Mouse (Mus musculus) brain, embryonic 14.5 days (tissue): ENCODE data around the gene Megf11. TPM values are rescaled to one million over a fixed set of nuclear protein-coding genes. Genes with fewer than 3 reads are reported as not detected.
A peak's percentile ranks its signal among the peaks of the same experiment; 100 is the strongest.

Experiments
- DNase-seq: peaks from one replicate; pipeline ENCODE4 v3.0.0-alpha.2; 2011; ENCODE audit warnings: low read depth
- CTCF ChIP-seq: fragments of 200-500 bp; IDR thresholded peaks from 2 replicates; pipeline ENCODE4 v1.5.1; 2012; ENCODE audit warnings: inconsistent platforms, mild to moderate bottlenecking, moderate library complexity, borderline replicate concordance; ENCODE audit not compliant: insufficient read depth, insufficient read length; ENCODE audit errors: extremely low read depth
- POLR2A ChIP-seq: fragments of 200-500 bp; IDR thresholded peaks from 2 replicates; pipeline ENCODE4 v1.6.1; 2012; ENCODE audit warnings: mild to moderate bottlenecking, inconsistent platforms, borderline replicate concordance; ENCODE audit not compliant: poor library complexity, insufficient read depth, insufficient read length, severe bottlenecking; ENCODE audit errors: extremely low read depth
- polyA plus RNA-seq: library from polyadenylated mRNA; depleted of rRNA; stranded (reverse); fragments of >200 nt; gene quantifications from 2 replicates; pipeline ENCODE4 v1.2.3, GENCODE M21; 2012

Megf11 gene
- polyA plus RNA-seq, 1 experiment: 16.5 TPM

GRCm38 (mm10) chr9:64514826-64515225 lies 129.4 kb downstream of the Megf11 start:
- TF ChIP-seq POLR2A (no peak), CTCF (no peak)
- DNase-seq: peak; percentile 75

DNA sequence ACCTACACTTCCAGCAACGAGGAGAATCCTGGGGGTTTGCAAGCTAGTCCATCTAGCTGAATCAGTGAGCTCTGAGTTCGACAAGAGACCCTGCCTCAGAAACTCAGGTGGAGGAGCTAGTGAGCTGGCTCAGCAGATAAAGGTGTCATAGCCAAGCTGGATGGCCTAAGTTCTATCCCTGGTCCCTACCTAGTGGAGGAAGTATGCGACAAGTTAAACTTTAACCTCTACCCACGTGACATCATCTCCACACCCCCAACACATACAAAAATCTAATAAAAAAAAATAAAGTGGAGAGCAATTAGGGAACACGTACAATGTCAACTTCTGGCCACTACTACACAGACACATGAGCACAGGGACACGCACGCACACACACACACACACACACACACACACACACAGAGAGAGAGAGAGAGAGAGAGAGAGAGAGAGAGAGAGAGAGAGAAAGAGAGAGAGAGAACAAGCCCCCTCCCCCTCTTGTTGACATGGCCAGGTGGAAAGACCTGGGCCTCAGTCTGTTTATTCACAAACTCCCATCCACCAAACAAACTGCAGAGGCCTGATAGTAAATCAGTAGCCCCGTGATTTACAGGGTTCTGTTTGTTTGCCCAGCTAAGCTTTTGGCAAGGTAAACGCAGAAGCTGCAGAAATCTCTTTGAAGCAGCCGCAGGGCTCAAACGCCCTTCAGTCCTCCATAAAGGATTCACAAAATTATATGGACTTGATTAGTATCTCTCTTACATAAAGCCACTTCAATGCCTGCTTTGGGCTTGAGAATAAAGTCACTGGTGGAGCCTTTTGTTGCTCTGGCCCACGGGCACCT lies 134.7 kb downstream of the Megf11 start:
- no peak for TF ChIP-seq POLR2A
- TF ChIP-seq CTCF: no peak
- DNase-seq: peak; percentile 68

GRCm38 (mm10) chr9:64520747-64521283 lies 135.4 kb downstream of the Megf11 start:
- TF ChIP-seq CTCF: no peak
- no peak for TF ChIP-seq POLR2A
- no peak for DNase-seq

- no peak for TF ChIP-seq CTCF
- no peak for TF ChIP-seq POLR2A
- peak; percentile 62 for DNase-seq
Observed at GRCm38 (mm10) chr9:64523264-64524045, 138.0 kb downstream of the Megf11 start.

- DNase-seq: no peak
- TF ChIP-seq CTCF (no peak), POLR2A (no peak)
Observed at GRCm38 (mm10) chr9:64528061-64528460, 142.6 kb downstream of the Megf11 start.

- DNase-seq: no peak
- no peak for TF ChIP-seq CTCF
- no peak for TF ChIP-seq POLR2A
Observed at GRCm38 (mm10) chr9:64528595-64528994, 143.2 kb downstream of the Megf11 start.

- no peak for TF ChIP-seq CTCF
- TF ChIP-seq POLR2A: no peak
- DNase-seq: no peak
Observed at GRCm38 (mm10) chr9:64531935-64532334, 146.5 kb downstream of the Megf11 start.

DNA sequence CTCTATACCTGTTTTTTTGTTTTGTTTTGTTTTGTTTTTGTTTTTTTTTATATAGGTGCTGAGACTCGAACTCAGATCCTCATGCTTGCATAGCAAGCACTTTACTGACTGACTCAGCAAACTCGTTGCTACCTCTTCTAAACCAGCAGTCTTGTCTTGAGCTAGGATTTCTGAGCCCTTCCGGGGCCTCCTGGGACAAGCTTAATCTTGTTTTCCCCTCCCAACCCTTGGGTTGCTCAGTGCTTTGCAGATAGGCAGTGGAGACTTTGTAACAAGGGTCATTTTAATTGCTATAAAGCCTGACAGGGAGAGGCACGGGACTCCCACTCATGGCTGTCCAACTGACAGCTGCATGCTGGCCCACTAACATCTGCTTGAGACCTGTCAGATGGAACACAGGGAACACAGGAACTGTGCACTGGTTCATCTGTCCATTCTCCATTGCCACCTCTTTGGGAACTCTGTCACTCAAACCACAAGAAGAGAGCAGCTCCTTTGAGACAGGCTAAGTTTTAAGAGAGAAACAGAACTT lies 147.4 kb downstream of the Megf11 start:
- no peak for TF ChIP-seq CTCF
- no peak for TF ChIP-seq POLR2A
- peak; percentile 50 for DNase-seq

DNA sequence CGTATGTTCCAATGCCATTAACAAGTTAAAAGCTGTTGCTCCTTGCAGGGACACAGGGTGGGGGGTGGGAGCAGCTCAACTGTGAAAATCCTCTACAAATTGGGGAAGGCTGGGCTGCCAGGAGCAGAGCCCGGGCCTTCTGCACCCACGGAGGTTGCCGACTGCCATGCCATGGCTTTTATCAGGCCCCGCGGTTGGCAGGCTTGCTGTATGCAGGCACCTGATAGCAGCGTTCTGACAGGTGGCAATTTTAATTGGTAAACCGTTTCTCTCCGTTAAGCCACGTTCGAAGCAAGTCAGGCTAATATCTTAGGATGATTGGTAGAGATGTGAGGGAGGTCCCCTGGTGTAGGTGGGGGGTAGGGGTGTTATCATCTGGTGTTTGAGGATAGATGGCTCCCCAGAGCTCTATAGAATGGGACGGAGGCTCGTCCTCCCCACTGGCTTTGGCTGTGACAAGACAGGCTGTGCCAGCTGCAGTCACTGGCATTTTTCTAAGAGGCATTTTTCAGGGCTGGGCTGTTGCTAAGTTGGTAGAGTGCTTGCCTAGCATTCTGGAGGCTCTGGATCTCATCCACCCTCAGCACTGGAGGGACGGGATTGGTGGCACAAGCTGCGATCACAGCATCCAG lies 148.2 kb downstream of the Megf11 start:
- DNase-seq: peak; percentile 90
- TF ChIP-seq POLR2A (no peak), CTCF (no peak)

DNA sequence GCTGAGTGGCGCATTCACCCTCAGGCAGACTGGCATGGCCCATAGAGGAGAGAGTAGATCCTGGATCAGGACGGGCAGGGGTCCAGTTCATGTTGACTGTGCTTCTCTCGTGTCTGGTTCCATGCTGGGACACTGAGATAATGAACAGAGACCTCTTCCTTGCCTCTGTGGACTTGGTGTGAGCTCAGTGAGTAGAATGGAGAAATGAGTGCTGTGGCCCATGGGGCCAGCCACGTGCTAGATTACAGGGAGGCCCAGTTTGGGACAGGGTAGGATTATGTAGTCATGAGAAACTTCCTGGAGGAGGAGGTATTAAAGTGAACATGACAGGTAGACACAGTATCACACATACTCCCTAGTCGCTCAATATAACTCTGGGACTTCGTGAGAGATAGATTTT lies 148.9 kb downstream of the Megf11 start:
- TF ChIP-seq CTCF (no peak), POLR2A (no peak)
- DNase-seq: no peak

DNA sequence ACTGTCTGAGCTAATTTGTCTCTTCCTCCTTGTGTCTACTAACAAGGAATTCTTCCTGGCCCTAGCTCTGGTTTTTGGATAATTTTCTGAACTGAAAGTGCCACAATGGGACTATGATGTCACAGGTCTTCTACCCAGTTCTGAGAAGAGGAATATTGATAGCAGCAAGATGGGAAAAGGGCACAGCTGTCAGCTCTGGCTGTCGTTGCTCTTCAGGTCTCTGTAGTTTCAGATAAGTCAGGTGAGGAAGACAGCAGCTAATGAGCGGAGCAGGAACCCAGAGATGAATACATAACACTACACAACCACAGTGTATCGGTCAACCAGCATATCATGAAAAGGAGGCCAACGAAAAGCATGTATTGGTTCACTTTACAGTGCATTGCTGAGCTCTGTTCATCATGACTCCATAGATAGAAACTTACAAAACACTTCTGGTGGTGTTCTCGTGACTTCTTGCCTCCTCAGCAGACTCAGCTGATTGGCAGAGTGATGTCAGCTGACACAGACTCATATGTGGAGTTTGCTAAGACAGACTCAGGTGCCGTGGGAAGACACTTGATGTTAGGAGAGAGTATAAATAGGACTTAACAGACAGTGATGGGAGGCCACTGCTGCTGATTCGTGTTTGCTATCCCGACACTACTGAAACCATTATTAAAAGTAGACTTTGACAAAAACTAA lies 149.6 kb downstream of the Megf11 start:
- TF ChIP-seq CTCF: no peak
- no peak for TF ChIP-seq POLR2A
- no peak for DNase-seq
